In genomic region chr6:99235588-99235987, GRCm38 (mm10) we compare ENCODE assay signal across 28 mouse cellular contexts.
DNase-seq lines count a peak whose midpoint lies in the region; ATAC-seq and TF ChIP-seq lines count a peak whose summit lies in the region.
"Had no signal": no experiment of that assay in that cellular context is flagged by ENCODE, and none has a peak within 500 bp of the region (broad histone marks: within the 10 kb centered on the region; RNA-seq: fewer than 3 reads in every experiment).

No protein-coding gene starts in this region.

- H3K4me1 ChIP-seq in limb, embryonic 13.5 days: peaks cover 37% of the 10 kb centered on the region
- peaks cover 23% of the 10 kb centered on the region for H3K4me1 ChIP-seq in limb, embryonic 10.5 days
- H3K4me1 ChIP-seq in limb, embryonic 15.5 days: peaks cover 23% of the 10 kb centered on the region; the same call in 1 of the 2 replicates
- H3K4me1 ChIP-seq in stomach, postnatal 0 days (replicated peaks; ENCODE audit: control insufficient read depth, insufficient read depth): no peaks in the 10 kb centered on the region
- no peaks in the 10 kb centered on the region for H3K4me1 ChIP-seq in midbrain, postnatal 0 days (ENCODE audit: insufficient read depth, low read length)
- peaks cover 6% of the 10 kb centered on the region; the same call in 1 of the 2 replicates for H3K4me1 ChIP-seq in forebrain, postnatal 0 days (ENCODE audit: insufficient read depth)
- H3K4me1 ChIP-seq: embryonic facial prominence, embryonic 15.5 days; lung, embryonic 15.5 days had no signal

- TF ChIP-seq EP300 in stomach, postnatal 0 days (optimal IDR thresholded peaks at IDR 0.05): no peak

- H3K9ac ChIP-seq in limb, embryonic 13.5 days: no peak overlapping the region
- H3K9ac ChIP-seq in limb, embryonic 15.5 days: no peak overlapping the region
- H3K9ac ChIP-seq in stomach, postnatal 0 days (ENCODE audit: low read length): no peak overlapping the region
- H3K9ac ChIP-seq in midbrain, postnatal 0 days (replicated peaks; ENCODE audit: low read length, poor library complexity, severe bottlenecking): no peak overlapping the region
- H3K9ac ChIP-seq in forebrain, postnatal 0 days: no peak overlapping the region
- H3K9ac ChIP-seq: embryonic facial prominence, embryonic 15.5 days; forebrain, embryonic 13.5 days; hindbrain, embryonic 13.5 days; liver, embryonic 14.5 days; lung, embryonic 15.5 days; midbrain, embryonic 15.5 days had no signal

- H3K4me2 ChIP-seq in limb, embryonic 13.5 days (replicated peaks): no peak overlapping the region
- no peak overlapping the region for H3K4me2 ChIP-seq in limb, embryonic 15.5 days
- no peak overlapping the region for H3K4me2 ChIP-seq in stomach, postnatal 0 days (replicated peaks; ENCODE audit: low read depth)
- no peak overlapping the region for H3K4me2 ChIP-seq in midbrain, postnatal 0 days (ENCODE audit: low read depth, low read length, poor library complexity, severe bottlenecking)
- H3K4me2 ChIP-seq in forebrain, postnatal 0 days (ENCODE audit: low read depth): no peak overlapping the region
- H3K4me2 ChIP-seq: embryonic facial prominence, embryonic 15.5 days; forebrain, embryonic 13.5 days; hindbrain, embryonic 13.5 days; lung, embryonic 15.5 days; midbrain, embryonic 15.5 days had no signal

- no peaks in the 10 kb centered on the region for H3K9me3 ChIP-seq in limb, embryonic 13.5 days
- no peaks in the 10 kb centered on the region for H3K9me3 ChIP-seq in limb, embryonic 10.5 days (replicated peaks)
- H3K9me3 ChIP-seq in limb, embryonic 15.5 days: no peaks in the 10 kb centered on the region
- no peaks in the 10 kb centered on the region for H3K9me3 ChIP-seq in stomach, postnatal 0 days (ENCODE audit: control insufficient read depth, low read length)
- no peaks in the 10 kb centered on the region for H3K9me3 ChIP-seq in midbrain, postnatal 0 days (ENCODE audit: low read length)
- H3K9me3 ChIP-seq in forebrain, postnatal 0 days (ENCODE audit: low read length): no peaks in the 10 kb centered on the region
- H3K9me3 ChIP-seq: embryonic facial prominence, embryonic 10.5 days; embryonic facial prominence, embryonic 15.5 days; forebrain, embryonic 13.5 days; heart, embryonic 10.5 days; hindbrain, embryonic 13.5 days; lung, embryonic 15.5 days; midbrain, embryonic 10.5 days; midbrain, embryonic 15.5 days had no signal

- TF ChIP-seq CTCF in stomach, postnatal 0 days (IDR thresholded peaks at IDR 0.05; ENCODE audit: low read depth): no peak
- TF ChIP-seq CTCF in midbrain, postnatal 0 days (IDR thresholded peaks at IDR 0.05): no peak
- TF ChIP-seq CTCF in forebrain, postnatal 0 days (IDR thresholded peaks at IDR 0.05; ENCODE audit: low read depth): no peak

- WGBS in limb, embryonic 13.5 days: 75% methylated on average over 8 of the region's 8 CpGs
- 87% methylated on average over 8 of the region's 8 CpGs for WGBS in limb, embryonic 10.5 days
- WGBS in limb, embryonic 15.5 days: 70% methylated on average over 8 of the region's 8 CpGs
- 45% methylated on average over 8 of the region's 8 CpGs for WGBS in stomach, postnatal 0 days
- WGBS in midbrain, postnatal 0 days: 80% methylated on average over 8 of the region's 8 CpGs
- WGBS in forebrain, postnatal 0 days: 82% methylated on average over 8 of the region's 8 CpGs

- no peaks in the 10 kb centered on the region for H3K36me3 ChIP-seq in limb, embryonic 13.5 days
- no peaks in the 10 kb centered on the region for H3K36me3 ChIP-seq in limb, embryonic 10.5 days
- no peaks in the 10 kb centered on the region for H3K36me3 ChIP-seq in limb, embryonic 15.5 days
- H3K36me3 ChIP-seq in stomach, postnatal 0 days (ENCODE audit: control insufficient read depth, insufficient read depth, low read length): no peaks in the 10 kb centered on the region
- no peaks in the 10 kb centered on the region for H3K36me3 ChIP-seq in midbrain, postnatal 0 days (ENCODE audit: insufficient read depth, low read length)
- no peaks in the 10 kb centered on the region for H3K36me3 ChIP-seq in forebrain, postnatal 0 days (ENCODE audit: insufficient read depth)
- H3K36me3 ChIP-seq: embryonic facial prominence, embryonic 10.5 days; embryonic facial prominence, embryonic 15.5 days; heart, embryonic 10.5 days; hindbrain, embryonic 13.5 days; lung, embryonic 15.5 days; midbrain, embryonic 10.5 days; midbrain, embryonic 15.5 days had no signal

- no peak overlapping the region for H3K4me3 ChIP-seq in limb, embryonic 13.5 days
- no peak overlapping the region for H3K4me3 ChIP-seq in limb, embryonic 10.5 days
- H3K4me3 ChIP-seq in limb, embryonic 15.5 days: no peak overlapping the region
- H3K4me3 ChIP-seq in stomach, postnatal 0 days (ENCODE audit: low read depth, low read length): no peak overlapping the region
- H3K4me3 ChIP-seq in midbrain, postnatal 0 days (ENCODE audit: low read depth, low read length): no peak overlapping the region
- no peak overlapping the region for H3K4me3 ChIP-seq in forebrain, postnatal 0 days (ENCODE audit: low read depth, low read length)
- H3K4me3 ChIP-seq: embryonic facial prominence, embryonic 10.5 days; embryonic facial prominence, embryonic 15.5 days; forebrain, embryonic 13.5 days; heart, embryonic 10.5 days; hindbrain, embryonic 13.5 days; lung, embryonic 15.5 days; midbrain, embryonic 10.5 days; midbrain, embryonic 15.5 days had no signal

- DNase-seq in limb, embryonic 10.5 days (ENCODE audit: low spot score): no peak
- DNase-seq in brain, adult 2 months (ENCODE audit: low read depth, low spot score): peak; percentile 42
- no peak for DNase-seq in stomach, postnatal 0 days (ENCODE audit: low spot score)
- no peak for DNase-seq in midbrain, postnatal 0 days (ENCODE audit: low spot score)
- no peak for DNase-seq in forebrain, postnatal 0 days
- DNase-seq: adrenal gland, adult 8-10 months; cerebellum, adult 8-10 months; cerebellum, postnatal 25 days; gastrocnemius, postnatal 10 days; heart, adult 11 months; heart, postnatal 36 days; kidney, adult 8-10 months; kidney, postnatal 10 days; lung, postnatal 4 days; thymus, postnatal 14 days had no signal

- ATAC-seq in limb, embryonic 13.5 days (ENCODE audit: low FRiP score, low read depth): no peak; the same call in 1 of the 2 replicates
- ATAC-seq in limb, embryonic 15.5 days (ENCODE audit: insufficient number of reproducible peaks, low FRiP score, low TSS enrichment, low read depth): no peak
- ATAC-seq in stomach, postnatal 0 days (ENCODE audit: low FRiP score, low TSS enrichment): peak; percentile 65; the same call in 1 of the 2 replicates
- ATAC-seq in midbrain, postnatal 0 days (ENCODE audit: low FRiP score): no peak
- ATAC-seq in forebrain, postnatal 0 days: no peak
- ATAC-seq: CD4-positive, CD25-positive, alpha-beta regulatory T cell, adult 4 months; forebrain, embryonic 13.5 days; intestine, embryonic 16.5 days; midbrain, embryonic 15.5 days had no signal

- H3K27me3 ChIP-seq in limb, embryonic 13.5 days: 0 out of 2 replicates have a peak, but pooled peaks cover 4% of the 10 kb centered on the region
- H3K27me3 ChIP-seq in limb, embryonic 10.5 days (ENCODE audit: low read depth, poor library complexity, severe bottlenecking): peaks cover 35% of the 10 kb centered on the region; the same call in 1 of the 2 replicates
- no peaks in the 10 kb centered on the region for H3K27me3 ChIP-seq in limb, embryonic 15.5 days
- H3K27me3 ChIP-seq in stomach, postnatal 0 days (ENCODE audit: control insufficient read depth, insufficient read depth, low read length): no peaks in the 10 kb centered on the region
- H3K27me3 ChIP-seq in midbrain, postnatal 0 days (ENCODE audit: insufficient read depth, low read length): no peaks in the 10 kb centered on the region
- H3K27me3 ChIP-seq in forebrain, postnatal 0 days (ENCODE audit: insufficient read depth, low read length): no peaks in the 10 kb centered on the region
- H3K27me3 ChIP-seq: embryonic facial prominence, embryonic 15.5 days; forebrain, embryonic 13.5 days; hindbrain, embryonic 13.5 days; lung, embryonic 15.5 days; midbrain, embryonic 15.5 days had no signal

- peak overlapping the region; percentile 28; the same call in 1 of the 2 replicates for H3K27ac ChIP-seq in limb, embryonic 13.5 days
- H3K27ac ChIP-seq in limb, embryonic 10.5 days: no peak overlapping the region
- H3K27ac ChIP-seq in limb, embryonic 15.5 days: peak overlapping the region; percentile 40; the same call in 1 of the 2 replicates
- no peak overlapping the region for H3K27ac ChIP-seq in stomach, postnatal 0 days (replicated peaks)
- no peak overlapping the region for H3K27ac ChIP-seq in midbrain, postnatal 0 days (ENCODE audit: low read depth, low read length)
- H3K27ac ChIP-seq in forebrain, postnatal 0 days (ENCODE audit: low read depth, low read length): no peak overlapping the region
- H3K27ac ChIP-seq: embryonic facial prominence, embryonic 10.5 days; embryonic facial prominence, embryonic 15.5 days; forebrain, embryonic 13.5 days; heart, embryonic 10.5 days; hindbrain, embryonic 13.5 days; liver, embryonic 14.5 days; lung, embryonic 15.5 days; midbrain, embryonic 10.5 days; midbrain, embryonic 15.5 days had no signal

Comparison
In these comparisons a context has a peak if more than half of its experiments do, and no peak if none do; other contexts are left out.
1. H3K27ac ChIP-seq: peak in limb, embryonic 13.5 days (single experiment) and limb, embryonic 15.5 days (single experiment); none in limb, embryonic 10.5 days (single experiment), stomach, postnatal 0 days (single experiment), midbrain, postnatal 0 days (single experiment) and forebrain, postnatal 0 days (single experiment).